Mouse (Mus musculus) heart, postnatal 0 days (tissue): ENCODE data around the gene Gpr85.

Experiments used
- CTCF ChIP-seq: IDR thresholded peaks from 2 replicates; pipeline ENCODE4 v1.5.1; 2016; ENCODE audit warnings: antibody characterized with exemption, control low read depth, low read depth
- EP300 ChIP-seq: IDR thresholded peaks from 2 replicates; pipeline ENCODE4 v1.6.1; 2016; ENCODE audit warnings: antibody characterized with exemption, low read depth

DNA sequence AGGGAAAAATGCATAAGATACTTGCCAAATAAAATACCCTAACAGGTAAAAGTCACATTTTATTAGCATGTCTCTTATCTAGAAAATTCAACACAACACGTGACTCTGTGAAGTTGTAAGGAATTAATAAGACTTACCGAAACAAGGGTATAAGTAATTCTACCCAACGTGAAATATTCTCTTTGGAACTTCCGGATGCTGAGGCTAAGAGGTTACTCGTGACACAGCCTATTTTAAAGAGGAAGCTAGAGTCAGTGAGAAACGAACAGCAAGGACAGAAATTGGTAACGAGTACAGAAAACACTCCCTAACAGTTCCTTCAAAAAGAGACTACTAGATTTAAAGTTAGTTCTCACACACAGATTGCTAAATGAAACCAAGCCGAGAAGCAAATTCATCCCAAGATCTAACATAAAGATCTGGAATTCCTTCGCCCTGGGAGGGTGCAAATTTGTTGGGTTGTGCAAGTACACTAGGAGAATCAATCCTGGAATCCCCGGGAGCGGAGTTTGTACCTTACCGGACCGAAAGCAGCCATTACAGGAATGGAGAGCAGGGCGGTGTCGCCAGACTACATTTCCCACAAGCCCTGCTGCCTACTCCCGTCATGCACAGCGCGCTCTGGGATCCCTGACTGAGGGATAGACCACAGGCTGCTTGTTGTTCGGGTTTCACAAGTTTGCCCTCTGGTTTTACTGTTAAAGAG lies 31.3 kb upstream of the Gpr85 start, which contains the start of gene 2610001J05Rik:
- TF ChIP-seq CTCF (no peak), EP300 (no peak)
